Mouse (Mus musculus) cerebellum, adult 9-11 months (tissue): ENCODE measurements around the gene Mxi1.
A peak's percentile ranks its signal among the peaks of the same experiment; 100 is the strongest.

ENCODE experiments used
- DNase-seq: peaks from one replicate; pipeline ENCODE4 v3.0.0; 2022

The Mxi1 gene

DNA sequence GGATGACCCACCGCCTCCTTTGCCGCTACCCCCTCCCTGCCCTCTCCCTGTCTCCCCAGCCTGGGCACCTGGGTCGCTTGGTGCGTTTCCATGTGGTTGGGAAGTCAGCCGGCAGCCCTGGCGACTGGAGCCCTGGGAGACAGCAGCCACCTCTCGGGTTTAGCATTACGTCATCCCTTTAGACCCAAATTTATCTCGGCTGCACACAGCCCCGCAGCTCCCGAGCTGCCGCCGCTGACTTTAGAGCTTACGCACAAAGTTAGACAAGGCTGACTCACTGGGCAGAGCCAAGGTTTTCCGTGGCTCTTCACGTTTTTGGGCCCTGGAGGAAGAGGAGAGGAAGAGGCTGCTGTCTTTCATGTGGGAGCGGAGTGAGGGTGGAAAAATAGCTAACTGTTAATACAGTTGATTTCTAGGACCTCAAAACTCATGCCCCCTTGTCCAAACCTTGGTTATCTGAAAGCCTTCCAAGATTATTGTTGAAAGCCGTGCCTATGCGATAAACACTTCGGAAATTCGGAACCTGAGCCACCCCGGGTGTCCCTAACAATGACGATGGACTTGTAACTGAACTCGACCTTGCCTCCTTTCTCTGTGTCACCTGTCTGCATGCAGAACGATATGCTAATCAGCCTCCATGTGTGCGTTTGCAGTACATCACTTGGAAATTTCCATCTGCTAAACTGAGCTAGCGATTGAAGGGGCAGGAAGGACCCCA, 15.4 kb downstream of the Mxi1 start:
- DNase-seq: peak; percentile 92

DNA sequence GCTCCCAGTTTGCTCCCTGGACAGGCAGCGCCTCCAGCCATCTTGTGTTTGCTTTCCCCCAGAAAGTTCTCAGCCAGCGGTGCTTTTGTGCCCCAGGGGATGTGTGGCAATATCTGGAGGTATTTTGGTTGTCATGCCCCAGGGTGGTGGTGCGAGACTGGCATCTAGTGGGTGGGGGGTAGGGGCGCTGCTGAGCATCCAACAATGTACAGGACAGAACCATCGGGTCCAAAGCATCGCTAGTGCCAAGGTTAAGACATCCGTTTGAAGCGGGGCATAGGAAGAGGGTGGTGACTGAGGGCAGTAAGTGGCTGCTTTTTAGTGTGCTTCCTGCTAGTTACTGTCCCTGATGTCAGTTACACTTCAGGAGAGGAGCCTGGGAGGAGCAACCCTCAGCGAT, 17.8 kb downstream of the Mxi1 start:
- DNase-seq: peak; percentile 70

GRCm38 (mm10) chr19:53329221-53329991, 19.1 kb downstream of the Mxi1 start:
- peak; percentile 94 for DNase-seq

DNA sequence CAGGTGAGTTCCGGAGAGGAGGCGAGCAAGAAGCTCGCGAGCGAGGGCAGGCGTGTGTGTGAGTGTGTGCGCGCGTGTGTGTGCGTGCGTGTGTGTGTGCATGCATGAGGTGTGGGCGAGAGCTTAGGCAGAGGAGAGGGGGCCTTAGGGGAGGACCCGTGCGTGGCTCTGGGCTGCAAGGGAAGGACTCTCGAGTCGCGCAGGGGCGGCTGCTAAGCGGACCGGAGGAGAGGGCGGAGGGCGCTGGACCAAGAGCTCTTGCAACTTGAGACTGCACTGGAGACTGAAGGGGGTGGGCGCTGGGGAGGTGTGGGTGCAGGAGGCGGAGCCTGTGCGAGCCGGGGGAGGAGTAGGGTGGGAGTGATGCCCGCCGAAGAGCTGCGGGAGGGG, 19.7 kb downstream of the Mxi1 start:
- peak; percentile 88 for DNase-seq

DNA sequence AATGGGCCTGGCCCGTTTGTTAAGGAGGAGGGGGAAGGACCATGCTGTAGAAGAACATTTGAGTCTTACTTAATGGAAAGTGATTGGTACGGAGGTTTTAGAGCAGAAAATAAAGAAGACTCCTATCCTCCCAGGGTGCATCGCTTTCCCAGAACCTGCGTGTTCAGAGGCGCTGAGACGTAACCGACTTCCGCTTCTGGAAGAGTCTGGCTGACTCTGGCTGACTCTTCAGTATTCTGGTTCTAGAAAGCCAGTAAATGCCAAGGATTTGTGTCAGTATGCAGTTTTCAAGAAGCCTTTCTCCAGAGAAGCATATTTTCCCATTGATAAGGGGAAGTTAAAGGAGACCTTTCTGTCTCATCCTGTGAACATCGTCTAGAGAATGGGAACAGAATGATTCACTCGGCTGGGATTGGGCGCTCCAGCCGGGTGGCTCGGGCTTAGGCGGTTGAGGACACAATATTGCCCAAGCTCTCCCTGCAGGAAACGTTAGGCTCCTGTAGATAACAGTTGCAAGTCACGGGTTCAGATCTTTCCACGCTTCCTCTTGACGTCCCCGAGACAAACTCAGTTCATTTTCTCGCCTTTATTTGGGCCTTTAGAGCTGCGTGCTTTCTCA, 21.7 kb downstream of the Mxi1 start:
- no peak for DNase-seq

GRCm38 (mm10) chr19:53333730-53334129, 23.4 kb downstream of the Mxi1 start:
- no peak for DNase-seq

- no peak for DNase-seq
Measured at GRCm38 (mm10) chr19:53335241-53335640, 24.9 kb downstream of the Mxi1 start.

DNA sequence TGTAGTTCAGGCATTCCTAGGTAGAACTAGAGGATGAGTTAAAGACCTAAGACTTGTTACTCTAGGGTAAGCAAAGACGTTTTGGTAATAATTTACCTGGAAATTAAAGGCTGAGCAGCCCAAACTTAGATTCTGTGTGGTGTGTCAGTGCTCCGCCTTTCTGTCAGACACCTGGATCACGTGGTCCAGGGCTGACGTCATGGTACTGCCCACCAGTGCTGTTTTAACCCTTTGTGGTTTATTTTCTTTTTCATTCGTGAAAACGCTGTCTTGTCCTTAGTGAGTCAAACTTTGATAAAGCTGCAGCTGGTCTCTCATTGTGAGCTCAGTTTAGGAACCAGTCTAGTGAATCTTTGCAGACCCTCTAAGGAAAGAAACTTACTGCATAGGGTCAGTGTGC, 30.1 kb downstream of the Mxi1 start:
- no peak for DNase-seq

DNA sequence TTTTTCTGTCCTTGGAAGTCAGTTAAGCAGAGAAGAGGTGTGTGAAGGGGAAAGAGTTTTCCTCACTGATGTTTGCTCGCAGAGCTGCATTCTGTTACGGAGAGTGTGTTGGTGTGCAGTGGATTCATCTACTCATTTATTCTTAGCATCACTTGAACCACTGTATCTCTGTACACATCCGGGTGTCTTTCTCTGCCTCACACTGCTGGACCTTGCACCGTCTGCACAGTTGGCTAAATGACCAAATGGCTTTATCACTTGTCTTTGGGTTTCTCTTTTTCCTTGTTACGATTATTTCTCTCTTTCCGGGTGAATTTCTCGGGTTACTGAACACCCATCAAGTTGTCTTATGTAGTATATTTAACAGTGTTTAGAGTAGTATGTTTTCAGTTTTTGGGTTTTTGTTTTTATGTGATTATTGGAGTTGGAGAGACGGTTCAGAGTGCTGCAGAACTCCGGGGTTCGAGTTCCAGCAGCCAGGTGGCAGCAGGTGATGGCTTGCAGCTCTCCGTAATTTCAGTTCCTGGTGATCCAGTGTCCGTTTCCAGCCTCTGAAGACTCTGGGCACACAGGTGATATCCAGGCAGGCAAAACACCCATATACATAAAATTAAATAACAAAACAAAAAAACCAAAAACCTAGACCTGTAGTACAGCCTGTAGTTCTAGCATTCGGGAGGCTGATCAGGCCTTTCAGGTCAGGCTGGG, 33.0 kb downstream of the Mxi1 start:
- no peak for DNase-seq

GRCm38 (mm10) chr19:53344062-53344461, 33.7 kb downstream of the Mxi1 start:
- DNase-seq: no peak

- DNase-seq: no peak
Measured at GRCm38 (mm10) chr19:53345766-53346165, 35.4 kb downstream of the Mxi1 start.

DNA sequence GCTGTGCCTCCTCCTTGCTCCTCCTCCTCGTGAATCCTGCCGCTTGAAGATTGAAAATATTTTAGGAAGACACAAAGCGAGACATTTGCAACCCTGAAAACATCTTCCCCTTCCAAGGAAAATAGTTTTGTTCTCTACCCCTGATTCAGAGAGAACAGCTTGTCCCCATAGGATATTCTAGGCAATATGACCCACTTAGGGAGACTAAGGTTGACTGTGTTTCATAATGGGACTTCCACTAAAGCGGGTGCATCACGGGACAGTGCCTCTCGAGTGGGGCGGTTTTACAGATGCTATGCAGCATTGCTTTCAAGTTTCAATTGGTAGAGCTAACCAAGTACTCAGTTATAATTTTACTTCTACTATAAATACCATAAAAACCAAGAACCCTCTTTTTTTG, 43.5 kb downstream of the Mxi1 start:
- no peak for DNase-seq

DNA sequence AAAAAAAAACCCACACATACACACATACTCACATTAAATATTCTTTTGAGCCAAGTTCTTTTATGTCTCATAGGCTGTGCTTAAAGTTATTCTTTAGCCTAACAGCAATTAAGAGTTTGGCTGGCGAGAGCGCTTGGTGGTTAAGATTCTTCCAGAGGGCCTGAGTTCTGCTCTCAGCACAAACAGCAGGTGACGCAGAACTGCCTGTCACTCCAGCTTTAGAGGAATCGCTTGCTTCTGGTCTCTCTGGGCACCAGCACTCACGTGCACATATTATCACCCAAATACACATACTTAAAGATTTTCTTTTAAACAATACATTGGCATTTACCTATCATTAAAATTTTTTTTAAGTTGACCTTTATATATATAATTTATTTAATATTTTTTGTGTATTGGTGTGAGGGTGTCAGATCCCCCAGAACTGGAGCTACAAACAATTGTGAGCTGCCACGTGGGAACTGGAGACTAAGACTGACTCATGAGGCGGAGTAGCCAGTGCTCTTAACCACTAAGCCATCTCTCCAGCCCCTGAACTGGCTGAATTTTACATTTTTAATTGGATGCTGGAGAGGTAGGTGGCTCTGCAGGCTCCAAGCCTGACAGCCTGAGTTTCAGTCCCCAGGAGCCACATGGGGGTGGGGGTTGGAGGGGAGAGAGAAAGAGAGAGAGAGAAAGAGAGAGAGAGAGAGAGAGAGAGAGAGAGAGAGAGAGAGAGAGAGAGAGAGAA, 44.1 kb downstream of the Mxi1 start:
- DNase-seq: peak; percentile 56

DNA sequence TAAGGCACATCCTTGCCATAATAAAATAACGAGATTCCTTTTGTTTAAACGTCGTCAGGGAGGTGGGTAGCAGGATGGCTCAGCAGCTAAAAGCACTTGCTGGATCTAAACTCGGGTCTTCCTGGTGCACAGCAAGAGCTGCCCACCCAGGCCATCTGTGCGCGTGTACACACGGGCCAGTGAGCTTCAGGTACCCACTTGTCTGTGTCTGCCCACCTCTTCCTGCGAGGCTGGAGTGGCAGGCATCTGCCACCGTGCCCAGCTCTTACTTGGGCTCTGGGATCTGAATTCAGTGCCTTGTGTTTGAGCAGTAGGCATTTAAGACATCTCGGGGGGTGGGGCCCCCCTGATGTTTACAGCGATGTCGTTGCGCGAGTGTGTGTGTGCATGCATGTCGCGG, 44.7 kb downstream of the Mxi1 start:
- DNase-seq: peak; percentile 76

- peak; percentile 89 for DNase-seq
Measured at GRCm38 (mm10) chr19:53359160-53360033, 49.1 kb downstream of the Mxi1 start.

- DNase-seq: peak; percentile 84
Measured at GRCm38 (mm10) chr19:53360265-53360958, 50.1 kb downstream of the Mxi1 start.

- peak; percentile 68 for DNase-seq
Measured at GRCm38 (mm10) chr19:53362967-53363366, 52.6 kb downstream of the Mxi1 start.

- DNase-seq: no peak
Measured at GRCm38 (mm10) chr19:53364551-53364950, 54.2 kb downstream of the Mxi1 start.

DNA sequence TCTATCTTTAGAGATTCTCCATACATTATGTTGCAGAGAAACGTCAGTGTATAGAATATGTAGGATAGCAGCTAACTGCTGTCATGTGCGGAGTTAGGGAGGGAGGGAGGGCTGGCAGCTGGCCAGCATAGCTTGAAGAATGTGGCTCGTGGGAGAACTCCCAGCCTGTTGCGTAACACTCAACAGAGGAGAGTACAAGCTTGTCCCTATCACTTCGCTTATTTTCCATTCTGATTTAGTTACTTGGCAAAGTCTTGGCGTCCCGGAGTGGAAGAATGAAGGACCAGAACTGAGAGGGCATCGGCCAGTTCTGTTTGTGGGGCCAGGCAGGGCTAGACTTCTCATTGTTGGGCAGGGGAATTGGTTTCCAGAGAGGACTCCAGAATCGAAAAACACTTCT, 54.6 kb downstream of the Mxi1 start:
- peak; percentile 77 for DNase-seq

DNA sequence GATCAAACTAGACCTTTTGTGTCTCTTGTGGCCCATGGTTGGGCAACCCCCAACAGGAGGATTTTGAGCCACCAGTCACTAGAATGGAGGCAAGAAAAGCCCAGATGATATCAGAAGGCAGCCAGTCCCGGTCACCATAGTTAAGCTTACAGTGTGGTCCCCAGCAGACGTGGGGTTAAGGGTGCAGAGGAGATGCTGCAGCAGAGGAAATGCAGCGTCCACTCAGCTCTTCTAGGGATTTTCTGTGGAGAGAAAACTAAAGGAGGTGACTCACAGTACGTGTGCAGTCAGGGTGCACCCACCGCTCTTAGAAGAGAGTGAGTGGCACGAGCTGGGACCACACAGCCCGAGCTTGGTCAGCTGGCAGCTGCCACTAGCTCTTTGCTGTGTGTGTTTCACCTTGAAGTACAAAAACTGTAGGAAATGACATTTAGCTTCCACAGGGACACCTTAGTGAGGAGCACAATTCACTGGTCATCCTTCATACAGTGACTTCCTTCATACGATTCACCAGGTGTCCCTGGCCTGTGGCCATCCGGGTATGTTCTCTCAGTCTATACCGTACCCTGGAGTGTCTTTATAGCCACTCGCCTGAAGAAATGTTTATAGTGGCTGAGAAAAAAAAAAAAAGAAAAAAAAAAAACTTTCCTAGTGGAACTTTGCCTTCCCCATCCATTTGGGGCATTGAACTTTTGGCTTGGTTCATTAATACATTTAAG, 55.9 kb downstream of the Mxi1 start:
- no peak for DNase-seq
